Mouse (Mus musculus): ENCODE measurements around the gene Mpp5. TPM values are rescaled to one million over a fixed set of nuclear protein-coding genes. Genes with fewer than 3 reads are reported as not detected.

Gene Mpp5
- polyA plus RNA-seq, 1 experiment from 2014 or later: 12.9 TPM

DNA sequence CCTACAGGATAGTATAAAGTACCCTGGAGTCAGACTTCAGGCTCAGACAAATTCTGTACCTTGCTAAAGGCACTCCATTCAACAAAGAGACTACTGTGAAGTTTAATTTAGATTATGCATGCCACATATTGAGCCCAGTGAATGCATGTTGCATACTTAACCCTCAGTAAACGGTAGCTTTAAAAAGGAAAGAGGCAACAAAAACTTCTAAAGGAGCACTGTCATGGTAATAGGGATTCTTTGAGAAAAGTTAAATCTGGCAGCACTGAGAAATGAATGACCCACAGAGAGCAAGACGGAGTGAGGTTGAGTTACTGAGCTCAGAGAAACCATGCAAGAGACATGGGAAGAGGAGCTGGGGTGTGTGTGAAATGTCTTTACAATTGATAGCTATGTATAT, 29.2 kb downstream of the Mpp5 start:
- TF ChIP-seq CTCF (IDR thresholded peaks at IDR 0.05; ENCODE audit: low read depth): no peak
- TF ChIP-seq EP300 (optimal IDR thresholded peaks at IDR 0.05): no peak
- H3K36me3 ChIP-seq (ENCODE audit: control insufficient read depth, insufficient read depth, low read length): no peaks in the 10 kb centered on the region
- H3K27ac ChIP-seq (replicated peaks): no peak overlapping the region
- H3K27me3 ChIP-seq (ENCODE audit: control insufficient read depth, insufficient read depth, low read length): no peaks in the 10 kb centered on the region
- H3K4me3 ChIP-seq (ENCODE audit: low read depth, low read length): no peak overlapping the region
- no peak for ATAC-seq (ENCODE audit: low FRiP score, low TSS enrichment)
- H3K4me2 ChIP-seq (replicated peaks; ENCODE audit: low read depth): no peak overlapping the region
- H3K4me1 ChIP-seq (replicated peaks; ENCODE audit: control insufficient read depth, insufficient read depth): no peaks in the 10 kb centered on the region; the same call in 1 of the 2 replicates
- 37% methylated on average over 2 of the region's 2 CpGs for whole genome bisulfite sequencing
- H3K9ac ChIP-seq (ENCODE audit: low read length): no peak overlapping the region
- no peak for DNase-seq (ENCODE audit: low spot score)
- no peaks in the 10 kb centered on the region for H3K9me3 ChIP-seq (ENCODE audit: control insufficient read depth, low read length)

DNA sequence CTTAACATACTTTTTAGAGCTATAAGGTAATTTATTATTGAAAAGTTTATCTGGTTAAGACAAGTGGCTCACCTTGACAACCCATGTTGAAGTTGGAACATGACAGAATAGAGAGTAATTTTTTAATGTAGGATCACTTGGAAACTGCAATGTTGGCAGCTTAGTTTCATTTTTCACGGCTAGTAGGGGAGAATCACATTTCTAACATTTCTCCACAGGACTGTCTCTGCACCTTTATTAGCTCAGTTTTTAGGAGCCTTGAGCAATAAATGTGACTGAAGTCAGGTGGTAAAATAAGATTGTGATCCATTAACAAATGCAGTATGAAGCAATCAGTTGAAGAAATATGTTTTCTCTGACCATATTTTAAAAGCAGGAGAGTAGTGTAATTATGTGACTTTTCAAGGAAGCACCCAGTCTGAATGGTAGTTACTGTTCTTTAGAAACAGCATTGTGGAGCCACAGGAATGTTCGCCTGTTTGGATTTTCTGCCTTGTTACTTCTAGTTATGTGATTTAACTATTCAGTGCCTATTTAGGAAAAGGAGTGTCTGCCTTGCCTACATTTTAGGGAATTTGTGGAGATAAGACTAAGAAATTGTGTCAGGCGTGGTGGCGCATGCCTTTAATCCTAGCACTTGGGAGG, 29.8 kb downstream of the Mpp5 start:
- WGBS: 64% methylated on average over 4 of the region's 4 CpGs
- H3K4me2 ChIP-seq (replicated peaks; ENCODE audit: low read depth): no peak overlapping the region
- TF ChIP-seq EP300 (optimal IDR thresholded peaks at IDR 0.05) (no peak), CTCF (IDR thresholded peaks at IDR 0.05; ENCODE audit: low read depth) (no peak)
- DNase-seq (ENCODE audit: low spot score) (no peak), ATAC-seq (ENCODE audit: low FRiP score, low TSS enrichment) (no peak)
- H3K4me3 ChIP-seq (ENCODE audit: low read depth, low read length): no peak overlapping the region
- H3K27me3 ChIP-seq (ENCODE audit: control insufficient read depth, insufficient read depth, low read length): no peaks in the 10 kb centered on the region
- no peak overlapping the region for H3K9ac ChIP-seq (ENCODE audit: low read length)
- H3K27ac ChIP-seq (replicated peaks): no peak overlapping the region
- H3K36me3 ChIP-seq (ENCODE audit: control insufficient read depth, insufficient read depth, low read length): no peaks in the 10 kb centered on the region
- no peaks in the 10 kb centered on the region; the same call in 1 of the 2 replicates for H3K4me1 ChIP-seq (replicated peaks; ENCODE audit: control insufficient read depth, insufficient read depth)
- H3K9me3 ChIP-seq (ENCODE audit: control insufficient read depth, low read length): no peaks in the 10 kb centered on the region

DNA sequence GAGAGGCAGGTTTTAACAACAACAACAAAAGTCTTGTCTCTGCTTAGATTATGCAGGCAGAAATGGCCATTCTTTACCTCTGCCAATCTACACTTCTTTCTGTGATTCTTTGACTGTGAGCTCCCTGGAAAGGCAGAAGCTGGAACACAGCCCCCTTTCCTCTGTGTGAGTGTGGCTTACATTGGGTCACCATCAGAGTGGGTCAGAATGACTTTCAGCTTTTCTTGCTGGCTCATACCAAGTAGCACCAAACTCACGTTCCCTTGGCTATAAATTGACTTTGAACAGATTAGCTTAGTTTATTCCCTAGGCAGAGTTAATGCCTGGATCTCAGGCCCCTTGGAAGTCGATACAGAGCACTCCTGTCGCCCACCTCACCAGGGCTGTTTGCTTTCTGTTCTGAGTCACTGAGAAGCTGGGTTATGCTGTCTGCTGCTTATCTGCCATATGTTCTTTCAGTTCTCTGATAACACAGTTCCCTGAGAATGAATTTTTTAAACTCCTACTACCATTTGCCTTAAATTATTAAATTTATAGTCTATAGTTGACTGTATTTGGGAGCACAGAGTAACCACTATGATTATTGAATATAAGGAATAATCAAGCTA, 39.7 kb downstream of the Mpp5 start:
- no peak for ATAC-seq (ENCODE audit: low FRiP score, low TSS enrichment)

DNA sequence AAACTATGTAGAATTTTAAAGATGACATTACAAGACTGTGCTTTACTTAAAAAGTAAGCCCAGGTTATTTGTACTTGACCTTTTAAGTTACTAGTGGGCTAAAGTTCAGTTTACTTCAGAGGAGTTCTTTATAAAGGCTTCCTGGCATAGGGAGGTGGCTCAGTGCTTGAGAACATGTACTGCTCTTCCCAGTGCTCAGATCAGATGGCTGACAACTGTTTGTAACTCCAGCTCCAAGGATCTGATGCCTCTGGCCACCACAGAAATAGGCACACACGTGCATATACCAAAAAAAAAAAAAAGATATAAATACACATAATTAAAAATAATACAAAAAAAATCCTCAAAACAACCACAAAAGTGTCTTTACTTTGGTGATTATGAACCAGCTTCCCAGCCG, 42.1 kb downstream of the Mpp5 start:
- H3K9me3 ChIP-seq (ENCODE audit: control insufficient read depth, low read length): no peaks in the 10 kb centered on the region
- no peaks in the 10 kb centered on the region for H3K36me3 ChIP-seq (ENCODE audit: control insufficient read depth, insufficient read depth, low read length)
- no peak for DNase-seq (ENCODE audit: low spot score)
- no peaks in the 10 kb centered on the region for H3K27me3 ChIP-seq (ENCODE audit: control insufficient read depth, insufficient read depth, low read length)
- H3K4me2 ChIP-seq (replicated peaks; ENCODE audit: low read depth): no peak overlapping the region
- no peak for TF ChIP-seq CTCF (IDR thresholded peaks at IDR 0.05; ENCODE audit: low read depth)
- TF ChIP-seq EP300 (optimal IDR thresholded peaks at IDR 0.05): no peak
- H3K27ac ChIP-seq (replicated peaks): no peak overlapping the region
- no peaks in the 10 kb centered on the region for H3K4me1 ChIP-seq (replicated peaks; ENCODE audit: control insufficient read depth, insufficient read depth)
- no peak overlapping the region for H3K9ac ChIP-seq (ENCODE audit: low read length)
- ATAC-seq (ENCODE audit: low FRiP score, low TSS enrichment): no peak
- 64% methylated on average over 2 of the region's 2 CpGs for WGBS
- no peak overlapping the region for H3K4me3 ChIP-seq (ENCODE audit: low read depth, low read length)

More for the DNA sequence above, 39.7 kb downstream of the Mpp5 start:
- DNase-seq (ENCODE audit: low spot score): no peak
- Histone ChIP-seq H3K36me3 (ENCODE audit: control insufficient read depth, insufficient read depth, low read length) (no peaks in the 10 kb centered on the region), H3K9ac (ENCODE audit: low read length) (no peak overlapping the region), H3K27ac (replicated peaks) (no peak overlapping the region), H3K4me2 (replicated peaks; ENCODE audit: low read depth) (no peak overlapping the region), H3K4me1 (replicated peaks; ENCODE audit: control insufficient read depth, insufficient read depth) (no peaks in the 10 kb centered on the region), H3K4me3 (ENCODE audit: low read depth, low read length) (no peak overlapping the region), H3K9me3 (ENCODE audit: control insufficient read depth, low read length) (no peaks in the 10 kb centered on the region), H3K27me3 (ENCODE audit: control insufficient read depth, insufficient read depth, low read length) (no peaks in the 10 kb centered on the region)
- TF ChIP-seq CTCF (IDR thresholded peaks at IDR 0.05; ENCODE audit: low read depth): no peak
- no peak for TF ChIP-seq EP300 (optimal IDR thresholded peaks at IDR 0.05)
- 29% methylated on average over 3 of the region's 3 CpGs for WGBS

DNA sequence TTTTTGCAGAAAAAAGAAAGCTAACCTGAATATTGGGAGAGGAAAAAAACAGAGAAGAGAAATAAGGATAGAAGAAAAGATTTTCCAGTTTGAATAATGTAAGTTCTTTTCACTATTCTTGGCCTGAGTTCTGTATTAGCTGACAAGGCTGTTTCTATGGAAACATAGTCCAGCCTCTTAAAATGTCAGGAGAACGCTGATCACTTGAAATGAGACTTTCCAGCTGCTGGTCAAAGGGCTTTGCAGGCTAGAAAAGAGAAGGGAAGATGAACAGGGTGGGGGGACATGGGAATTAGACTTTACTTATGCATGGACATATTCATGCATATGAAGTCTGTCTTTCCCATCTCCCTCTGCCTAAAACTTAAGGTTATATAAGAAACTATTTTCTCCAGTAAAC, 45.5 kb downstream of the Mpp5 start:
- H3K9me3 ChIP-seq (ENCODE audit: control insufficient read depth, low read length): no peaks in the 10 kb centered on the region
- ATAC-seq (ENCODE audit: low FRiP score, low TSS enrichment) (no peak), DNase-seq (ENCODE audit: low spot score) (no peak)
- H3K27ac ChIP-seq (replicated peaks): no peak overlapping the region
- H3K4me1 ChIP-seq (replicated peaks; ENCODE audit: control insufficient read depth, insufficient read depth): no peaks in the 10 kb centered on the region
- no peak overlapping the region for H3K4me2 ChIP-seq (replicated peaks; ENCODE audit: low read depth)
- H3K4me3 ChIP-seq (ENCODE audit: low read depth, low read length): no peak overlapping the region
- no peaks in the 10 kb centered on the region for H3K27me3 ChIP-seq (ENCODE audit: control insufficient read depth, insufficient read depth, low read length)
- WGBS: 19% methylated on average over 1 of the region's 1 CpGs
- TF ChIP-seq CTCF (IDR thresholded peaks at IDR 0.05; ENCODE audit: low read depth): no peak
- H3K36me3 ChIP-seq (ENCODE audit: control insufficient read depth, insufficient read depth, low read length): no peaks in the 10 kb centered on the region
- no peak overlapping the region for H3K9ac ChIP-seq (ENCODE audit: low read length)

DNA sequence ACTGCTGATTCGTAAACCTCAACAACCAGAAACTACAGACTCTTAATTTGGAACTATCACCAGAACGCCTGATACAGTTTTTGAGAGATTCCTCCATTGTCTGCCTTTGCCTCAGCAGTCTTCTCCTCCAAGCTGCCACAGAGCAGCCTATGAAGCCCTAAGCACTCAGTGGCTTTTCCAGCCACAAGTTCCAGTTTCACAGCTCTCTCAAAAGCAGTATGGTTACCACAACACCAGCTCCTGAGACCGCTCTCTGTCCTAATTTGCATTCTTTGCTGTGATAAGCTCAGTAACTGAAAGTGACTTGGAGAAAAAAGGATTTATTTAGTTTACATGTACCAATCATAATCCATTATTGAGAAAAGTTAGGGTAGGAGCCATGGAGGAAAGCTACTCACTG, 51.3 kb downstream of the Mpp5 start:
- WGBS: 82% methylated on average over 3 of the region's 3 CpGs
- ATAC-seq (ENCODE audit: low FRiP score, low TSS enrichment): no peak
- no peak overlapping the region for H3K4me2 ChIP-seq (replicated peaks; ENCODE audit: low read depth)

More for the DNA sequence above, 51.3 kb downstream of the Mpp5 start:
- TF ChIP-seq CTCF (IDR thresholded peaks at IDR 0.05; ENCODE audit: low read depth) (no peak), EP300 (optimal IDR thresholded peaks at IDR 0.05) (no peak)
- H3K9ac ChIP-seq (ENCODE audit: low read length): no peak overlapping the region
- H3K9me3 ChIP-seq (ENCODE audit: control insufficient read depth, low read length): no peaks in the 10 kb centered on the region
- no peak for DNase-seq (ENCODE audit: low spot score)
- no peak overlapping the region for H3K4me3 ChIP-seq (ENCODE audit: low read depth, low read length)
- H3K4me1 ChIP-seq (replicated peaks; ENCODE audit: control insufficient read depth, insufficient read depth): no peaks in the 10 kb centered on the region
- H3K36me3 ChIP-seq (ENCODE audit: control insufficient read depth, insufficient read depth, low read length): 0 out of 2 replicates have a peak, but pooled peaks cover 2% of the 10 kb centered on the region
- H3K27ac ChIP-seq (replicated peaks): no peak overlapping the region
- no peaks in the 10 kb centered on the region for H3K27me3 ChIP-seq (ENCODE audit: control insufficient read depth, insufficient read depth, low read length)

Data from stomach, postnatal 0 days (tissue).